Mouse (Mus musculus) ES-CJ7 (cell line): ENCODE data around the gene Nrarp.

Experiments
- DNase-seq: peaks from one replicate; pipeline ENCODE4 v3.0.0; 2011; ENCODE audit warnings: low read depth, low spot score

Nrarp gene

DNA sequence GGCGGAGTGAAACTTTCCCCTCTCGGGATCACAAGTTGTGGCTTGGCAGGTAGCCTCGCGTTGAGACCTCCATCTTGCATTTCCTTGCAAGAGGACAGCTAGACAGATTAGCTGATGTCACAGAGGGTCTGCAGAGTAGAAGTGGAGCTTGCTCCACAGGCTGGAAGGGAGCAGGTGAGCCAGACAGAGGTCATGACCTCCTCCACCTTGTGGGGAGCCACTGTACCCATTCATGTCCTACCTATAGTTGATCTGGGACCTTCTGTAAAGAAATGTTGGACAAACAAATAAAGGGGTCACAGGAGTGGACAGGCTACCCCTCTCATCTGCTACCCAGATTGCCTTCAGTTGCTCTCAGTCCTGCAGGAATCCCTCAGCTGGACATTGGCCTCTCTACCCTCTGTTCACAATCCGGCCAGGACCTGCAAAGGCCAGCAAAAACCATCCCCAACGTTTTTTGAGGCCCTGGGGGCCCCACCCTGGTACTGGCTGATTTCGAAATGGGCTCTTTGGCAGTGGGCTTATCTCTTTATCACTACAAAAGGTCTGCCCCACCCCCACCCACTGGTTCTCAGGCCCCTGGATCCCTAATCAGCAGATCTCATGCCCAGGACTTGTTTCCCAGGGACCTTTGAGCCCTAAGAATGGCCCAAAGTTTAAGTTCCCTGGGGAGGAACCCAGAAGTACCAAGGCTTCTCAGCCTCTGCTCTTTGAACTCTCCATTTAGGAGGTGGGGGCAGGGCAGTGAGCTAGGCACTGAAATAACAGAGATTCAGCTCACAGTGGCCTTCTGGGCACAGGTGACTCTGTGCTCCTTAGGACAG, 5.5 kb upstream of the Nrarp start:
- DNase-seq, result no peak

- DNase-seq, result no peak
These were observed 4.9 kb upstream of the Nrarp start for GRCm38 (mm10) chr2:25175690-25176078.

GRCm38 (mm10) chr2:25176573-25176972, 4.0 kb upstream of the Nrarp start:
- no peak for DNase-seq

- DNase-seq, result no peak
These were observed 3.5 kb upstream of the Nrarp start for GRCm38 (mm10) chr2:25177076-25177475.

DNA sequence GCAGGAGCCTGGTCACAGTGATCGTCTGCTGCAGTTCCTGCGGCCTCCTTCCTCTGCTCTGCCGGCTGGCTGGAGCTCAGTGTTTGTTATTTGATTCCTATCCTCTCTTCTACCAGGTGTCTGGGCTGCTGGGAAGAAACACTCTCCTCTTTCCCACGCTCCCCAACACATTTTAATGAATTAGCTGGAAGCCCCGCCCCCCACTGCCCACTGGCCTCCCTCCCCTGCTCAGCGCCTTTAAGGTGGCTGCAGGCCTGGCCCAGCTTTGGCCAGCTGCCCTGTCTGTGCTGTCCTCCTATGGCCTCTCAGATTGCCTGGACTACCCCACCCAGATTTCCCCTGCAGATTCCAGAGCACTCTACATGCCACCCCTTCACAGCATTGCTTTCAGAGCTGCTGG, 2.9 kb upstream of the Nrarp start:
- DNase-seq, result no peak

DNA sequence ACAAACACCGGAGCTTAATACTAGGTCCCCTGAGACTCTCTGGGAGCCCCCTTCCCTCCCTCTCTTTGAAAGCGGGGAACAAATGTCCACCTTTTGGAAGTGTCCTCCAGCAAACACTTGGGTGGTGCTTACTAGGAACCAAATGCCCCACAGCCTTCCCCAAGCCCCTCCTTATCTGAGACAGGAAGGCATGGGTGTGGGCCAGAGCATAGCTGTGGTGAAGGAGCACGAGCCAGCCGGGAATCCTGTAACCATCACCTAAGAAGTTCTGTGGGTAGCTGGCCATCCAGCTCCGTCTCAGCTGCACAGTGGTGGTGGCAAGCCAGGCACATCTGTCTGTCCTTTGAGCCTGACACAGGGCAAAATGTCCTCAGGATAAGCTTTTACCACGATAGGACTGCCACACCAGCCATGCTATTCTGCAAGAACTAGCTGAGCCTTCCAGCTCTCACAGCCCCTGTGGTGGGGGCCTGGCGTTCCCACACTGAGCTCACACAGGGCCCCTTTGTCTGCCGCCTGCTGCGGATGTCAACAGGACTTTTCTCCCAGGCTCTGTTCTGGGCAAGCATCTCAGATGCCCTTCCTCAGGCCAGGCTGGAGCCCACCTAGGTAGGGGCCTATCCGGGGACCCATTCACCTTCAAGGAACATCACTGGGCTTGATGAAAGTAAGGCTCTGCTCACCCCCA, 2.1 kb upstream of the Nrarp start:
- DNase-seq, result no peak

DNA sequence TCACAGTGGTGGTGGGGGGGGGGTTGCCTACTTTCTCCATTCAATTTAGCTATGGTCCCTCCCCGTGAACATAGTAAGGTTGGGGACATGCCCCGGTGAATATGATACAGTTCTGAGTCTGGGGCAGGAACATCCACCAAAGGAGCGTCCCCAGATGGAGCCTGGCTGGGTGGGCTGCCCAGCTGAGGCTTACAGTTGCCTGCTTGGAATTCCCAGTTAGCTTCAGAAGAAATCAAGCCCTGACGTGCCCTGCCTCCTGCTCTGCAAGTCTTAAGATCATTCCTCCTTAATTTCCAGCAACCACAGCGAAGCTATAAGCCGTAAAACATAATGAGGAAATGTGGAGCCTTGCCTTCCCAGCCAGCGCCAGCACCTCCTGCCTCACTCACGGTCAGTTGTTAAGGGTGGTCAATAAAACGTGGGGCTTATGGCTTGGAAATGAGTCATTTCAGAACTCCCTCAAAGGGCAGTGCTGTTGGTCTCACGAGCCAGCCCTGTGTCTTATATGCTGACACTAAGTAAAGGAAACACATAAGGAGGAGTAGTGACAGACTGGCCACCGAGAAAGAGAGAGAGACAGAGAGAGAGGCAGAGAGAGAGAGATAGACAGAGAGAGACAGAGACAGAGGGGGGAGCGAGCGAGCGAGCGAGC, 866 bp upstream of the Nrarp start:
- no peak for DNase-seq

DNA sequence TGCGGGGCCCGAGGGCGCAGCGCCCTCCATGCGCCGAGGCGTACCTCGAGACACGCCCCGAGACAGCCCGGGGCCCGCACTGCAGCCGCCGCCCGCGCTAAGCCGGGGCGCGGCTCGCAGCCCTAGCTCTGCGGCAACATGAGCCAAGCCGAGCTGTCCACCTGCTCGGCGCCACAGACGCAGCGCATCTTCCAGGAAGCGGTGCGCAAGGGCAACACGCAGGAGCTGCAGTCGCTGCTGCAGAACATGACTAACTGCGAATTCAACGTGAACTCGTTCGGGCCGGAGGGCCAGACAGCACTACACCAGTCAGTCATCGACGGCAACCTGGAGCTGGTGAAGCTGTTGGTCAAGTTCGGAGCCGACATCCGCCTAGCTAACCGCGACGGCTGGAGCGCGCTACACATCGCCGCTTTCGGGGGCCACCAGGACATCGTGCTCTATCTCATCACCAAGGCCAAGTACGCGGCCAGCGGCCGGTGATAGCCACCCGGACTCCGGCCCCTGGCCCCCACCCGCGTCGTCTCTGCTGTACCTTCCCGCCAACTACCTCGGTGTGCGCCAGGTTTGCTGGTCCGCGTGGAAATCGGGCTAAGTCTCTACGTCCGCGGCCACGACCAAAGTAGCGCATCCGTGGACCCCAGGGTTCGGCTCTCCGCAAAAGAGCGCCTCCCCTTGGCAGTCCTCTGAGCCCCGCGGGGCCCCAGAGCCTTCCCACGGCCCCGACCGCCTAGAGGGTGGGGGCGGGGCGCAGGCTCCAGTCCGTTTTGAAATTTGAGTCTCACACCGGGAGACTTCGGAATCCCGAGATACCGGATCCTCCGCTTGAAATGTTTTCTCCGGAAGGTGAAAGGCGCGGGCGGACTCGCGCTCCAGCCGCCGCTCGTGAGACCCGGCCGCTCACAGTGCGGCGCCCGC, 674 bp downstream of the Nrarp start:
- peak; percentile 73 for DNase-seq

DNA sequence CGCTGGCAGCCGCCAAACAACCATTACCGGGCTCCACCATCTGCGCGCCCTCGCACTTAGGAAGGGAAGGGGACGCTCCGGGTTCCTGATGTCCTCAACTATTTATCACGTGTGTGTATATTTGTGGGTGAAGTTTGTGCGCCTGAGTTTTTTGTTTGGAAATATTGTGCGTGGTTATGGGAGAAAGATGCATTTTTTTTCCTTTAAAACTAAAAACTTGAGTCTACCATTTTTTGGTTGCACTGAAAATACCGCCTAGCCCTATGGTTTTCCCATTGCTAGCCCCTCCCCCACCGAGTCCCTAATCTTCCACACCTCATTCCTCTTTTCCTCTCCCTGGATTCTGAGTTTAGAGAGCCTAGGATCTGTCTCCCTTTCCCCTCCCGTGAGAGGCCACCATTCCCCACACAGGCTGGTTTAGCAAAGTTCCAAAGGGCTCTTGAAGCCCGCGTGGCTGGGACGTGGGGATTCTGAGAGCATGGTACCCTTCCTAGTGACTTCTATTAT, 1.4 kb downstream of the Nrarp start:
- peak; percentile 44 for DNase-seq

GRCm38 (mm10) chr2:25182664-25183063, 2.1 kb downstream of the Nrarp start:
- DNase-seq, result no peak

- no peak for DNase-seq
These were observed 2.8 kb downstream of the Nrarp start for GRCm38 (mm10) chr2:25183336-25183735.

- no peak for DNase-seq
These were observed 3.9 kb downstream of the Nrarp start for GRCm38 (mm10) chr2:25184496-25184895.

DNA sequence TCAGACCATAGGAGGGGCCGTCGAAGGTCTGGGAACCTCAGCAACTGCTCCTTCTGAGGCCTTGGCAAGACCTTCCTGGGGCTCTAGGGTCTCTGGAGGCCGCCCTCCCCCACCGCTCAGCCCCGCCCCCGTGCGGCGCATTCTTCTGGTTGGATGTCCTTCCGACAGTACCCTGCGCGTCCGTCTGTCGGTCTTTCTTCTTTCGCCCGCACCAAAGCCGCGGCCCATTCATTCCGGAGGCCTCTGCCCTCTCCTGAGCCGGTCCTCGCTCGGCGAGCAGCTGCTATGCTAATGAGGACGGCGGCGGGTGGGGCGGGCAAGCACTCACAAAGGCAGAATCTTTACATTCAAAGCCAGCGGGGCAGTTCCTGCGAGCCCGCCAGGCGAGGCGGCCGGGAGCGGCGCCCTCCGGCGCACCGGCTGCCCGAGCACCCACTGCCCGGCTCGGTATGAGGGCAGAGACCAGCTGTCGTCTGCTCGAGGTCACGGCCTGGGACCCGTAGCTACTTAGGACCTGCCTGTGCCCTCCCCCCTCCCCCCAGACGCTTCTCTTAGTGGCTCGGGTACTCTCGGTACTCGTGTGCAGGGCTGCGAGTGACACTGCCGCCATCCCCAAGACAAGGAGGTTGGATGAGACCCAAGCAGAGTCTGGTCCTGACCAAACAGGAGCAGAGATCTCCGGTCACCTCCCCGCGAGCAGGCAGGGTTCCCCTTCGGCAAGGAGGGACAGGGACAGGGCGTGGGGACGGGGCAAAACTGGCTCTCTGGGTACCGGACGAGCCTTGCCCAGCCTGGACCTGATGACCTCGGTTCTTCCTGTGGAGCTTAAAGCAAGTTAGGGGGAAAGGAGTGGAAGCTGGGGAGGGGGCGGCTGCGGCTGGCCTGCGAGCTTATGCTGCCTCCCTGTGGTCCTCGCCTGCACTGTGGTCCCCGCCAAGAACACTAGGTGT, 5.3 kb downstream of the Nrarp start:
- peak; percentile 70 for DNase-seq

DNA sequence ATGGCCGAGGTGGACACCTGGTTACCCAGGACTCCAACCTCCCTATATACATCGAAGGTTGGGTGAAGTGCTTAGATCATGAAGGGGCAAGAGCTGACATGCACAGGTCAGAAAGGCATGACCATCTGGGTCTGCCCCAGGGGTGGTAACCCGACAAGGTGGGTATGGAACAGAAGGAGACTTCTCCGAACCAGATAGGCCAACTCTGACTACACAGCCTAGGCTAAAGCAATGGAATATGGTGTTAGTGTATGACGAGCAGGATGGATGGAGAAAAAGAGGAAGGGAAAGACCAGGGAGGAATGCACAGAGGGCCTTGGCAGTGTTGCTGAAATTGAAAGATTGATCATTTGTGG, 6.0 kb downstream of the Nrarp start:
- no peak for DNase-seq

DNA sequence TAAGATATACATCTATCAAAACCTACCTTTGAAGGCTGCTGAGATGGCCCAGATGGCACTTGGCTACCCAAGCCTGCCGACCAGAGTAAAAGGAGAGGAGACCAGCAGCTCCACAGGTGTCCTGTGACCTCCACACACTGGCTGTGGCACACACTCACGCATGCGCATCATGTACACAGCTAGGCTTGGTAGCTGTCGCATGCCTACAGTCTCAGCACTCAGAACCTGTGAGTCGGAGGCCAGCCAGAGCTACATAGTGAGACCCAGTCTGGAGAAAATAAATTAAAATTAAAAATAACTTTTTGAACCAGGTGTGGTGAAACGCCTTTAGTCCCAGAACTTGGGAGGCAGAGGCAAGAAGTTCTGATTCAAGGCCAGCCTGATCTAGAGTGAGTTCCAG, 7.3 kb downstream of the Nrarp start:
- no peak for DNase-seq

DNA sequence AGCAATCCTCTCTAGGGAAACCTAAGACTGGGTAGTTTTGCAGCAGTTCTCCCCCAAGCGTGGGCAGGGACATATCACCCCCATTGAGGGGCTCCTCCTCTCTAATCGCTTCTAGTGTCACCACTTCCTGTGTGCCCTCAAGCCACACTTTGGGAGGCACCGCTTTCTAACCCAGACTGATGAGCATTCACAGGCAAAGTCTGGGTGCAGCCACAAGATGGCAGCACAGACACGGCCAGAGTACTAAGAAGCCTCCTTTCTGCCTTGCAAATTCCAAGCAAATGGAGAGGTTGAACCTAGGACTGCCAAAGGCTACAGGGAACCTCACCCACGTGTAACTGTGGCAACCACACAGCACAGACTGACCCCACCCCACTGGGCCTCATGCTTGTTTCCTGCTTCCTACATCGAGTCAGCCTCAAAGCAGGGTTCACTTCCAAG, 12.8 kb downstream of the Nrarp start:
- peak; percentile 96 for DNase-seq

- no peak for DNase-seq
These were observed 13.4 kb downstream of the Nrarp start for GRCm38 (mm10) chr2:25194006-25194405.

DNA sequence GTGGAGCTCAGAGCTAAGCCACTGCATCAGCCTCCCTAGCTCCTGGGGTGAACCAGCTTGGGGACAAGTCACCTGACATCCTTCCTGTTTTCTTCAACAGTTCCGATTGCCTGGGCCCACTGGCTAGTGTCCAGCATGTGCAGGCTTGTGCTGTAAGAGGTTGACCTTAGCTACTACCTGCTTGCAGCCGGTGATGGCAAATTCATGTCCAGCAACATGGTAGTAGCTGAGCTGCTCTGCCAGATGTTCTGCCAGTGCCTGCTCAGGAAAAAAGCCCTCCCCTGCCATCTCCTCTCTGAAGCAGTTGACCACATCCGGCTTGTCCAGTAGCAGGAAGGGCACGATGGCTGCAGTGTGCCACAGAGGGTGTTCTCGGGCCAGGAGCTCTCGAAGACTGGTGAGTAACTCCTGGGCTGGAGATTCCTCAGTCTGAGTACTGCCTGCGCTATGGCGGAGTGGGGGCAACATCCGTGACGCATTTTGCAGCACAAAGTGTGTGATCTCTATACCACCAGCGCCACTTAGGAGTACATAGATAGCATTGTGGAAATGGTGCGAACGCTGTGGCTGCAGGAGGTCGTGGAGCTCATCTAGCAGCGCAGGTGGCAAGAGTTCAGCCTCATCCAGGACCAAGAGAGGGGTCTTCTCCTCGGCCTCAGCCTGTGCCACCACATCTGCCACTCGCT, 14.1 kb downstream of the Nrarp start:
- DNase-seq, result no peak
